Mouse (Mus musculus) neural tube, embryonic 11.5 days (tissue): ENCODE results near the gene Thrap3. TPM values are rescaled to one million over a fixed set of nuclear protein-coding genes. Genes with fewer than 3 reads are reported as not detected.

ENCODE experiments used
- ATAC-seq: fragments of 200-750 bp; cut with Nextera tagmentation; 2 replicates; pipeline ENCODE4 v1.8.0; 2017; ENCODE audit warnings: moderate number of reproducible peaks, mild to moderate bottlenecking, moderate TSS enrichment, moderate library complexity; ENCODE audit not compliant: insufficient read depth, low FRiP score, low TSS enrichment
- DNase-seq: peaks from one replicate; pipeline ENCODE4 v3.0.0-alpha.2; 2015; ENCODE audit warnings: low spot score
- H3K27ac ChIP-seq: fragments of 300-500 bp; sonication (generic); 2 replicates; pipeline ENCODE4 v1.5.1; 2014; ENCODE audit warnings: low read depth, mild to moderate bottlenecking, low read length
- H3K27me3 ChIP-seq: fragments of 300-500 bp; sonication (generic); 2 replicates; pipeline ENCODE4 v1.6.1; 2014; ENCODE audit warnings: mild to moderate bottlenecking, low read length, mixed read lengths; ENCODE audit not compliant: control insufficient read depth, insufficient read depth
- H3K36me3 ChIP-seq: fragments of 300-500 bp; sonication (generic); 2 replicates; pipeline ENCODE4 v1.6.1; 2014; ENCODE audit warnings: mild to moderate bottlenecking, low read length, moderate library complexity, mixed read lengths; ENCODE audit not compliant: control insufficient read depth, insufficient read depth
- H3K4me1 ChIP-seq: fragments of 300-500 bp; sonication (generic); 2 replicates; pipeline ENCODE4 v1.6.1; 2014; ENCODE audit warnings: low read length, mixed read lengths; ENCODE audit not compliant: control insufficient read depth, insufficient read depth
- H3K4me2 ChIP-seq: fragments of 300-500 bp; sonication (generic); 2 replicates; pipeline ENCODE4 v1.6.1; 2014; ENCODE audit warnings: low read depth, mild to moderate bottlenecking, moderate library complexity
- H3K4me3 ChIP-seq: fragments of 300-500 bp; sonication (generic); 2 replicates; pipeline ENCODE4 v1.5.1; 2014; ENCODE audit warnings: low read depth, low read length
- H3K9ac ChIP-seq: fragments of 300-500 bp; sonication (generic); 2 replicates; pipeline ENCODE4 v1.6.1; 2014; ENCODE audit warnings: mild to moderate bottlenecking, low read length
- H3K9me3 ChIP-seq: fragments of 300-500 bp; sonication (generic); 2 replicates; pipeline ENCODE4 v1.6.1; 2016; ENCODE audit warnings: low read length; ENCODE audit not compliant: control insufficient read depth
- WGBS: fragments of 180-500 bp; shearing (Covaris S2); extraction: QIAGEN DNeasy Blood & Tissue Kit; methylation state at CpG from one replicate; pipeline ENCODE4 v1.1.7; 2014; 5-methylcytosine and 5-hydroxymethylcytosine counted together
- polyA plus RNA-seq: library from polyadenylated mRNA; unstranded; fragments of >200 nt; fragmentation: Nextera tagmentation; extraction: Ambion mirVana; gene quantifications from 2 replicates; pipeline ENCODE4 v1.2.1, GENCODE M21; 2014

Gene Thrap3
- polyA plus RNA-seq, 1 experiment from 2014 or later = 197 TPM

GRCm38 (mm10) chr4:126237721-126238242, 35.2 kb upstream of the Thrap3 start:
- Histone ChIP-seq H3K27ac (no peak overlapping the region), H3K27me3 (no peaks in the 10 kb centered on the region), H3K4me2 (no peak overlapping the region), H3K36me3 (peaks cover 66% of the 10 kb centered on the region), H3K4me3 (no peak overlapping the region), H3K9ac (no peak overlapping the region), H3K4me1 (no peaks in the 10 kb centered on the region), H3K9me3 (no peaks in the 10 kb centered on the region)
- 69% methylated on average over 5 of the region's 5 CpGs for WGBS
- ATAC-seq (no peak), DNase-seq (no peak)

- ATAC-seq (no peak), DNase-seq (no peak)
- Histone ChIP-seq H3K36me3 (peaks cover 67% of the 10 kb centered on the region), H3K27me3 (no peaks in the 10 kb centered on the region), H3K9ac (no peak overlapping the region), H3K4me2 (no peak overlapping the region), H3K4me3 (no peak overlapping the region), H3K4me1 (no peaks in the 10 kb centered on the region), H3K9me3 (no peaks in the 10 kb centered on the region), H3K27ac (no peak overlapping the region)
- 44% methylated on average over 52 of the region's 63 CpGs for WGBS
These were observed 34.1 kb upstream of the Thrap3 start for GRCm38 (mm10) chr4:126236467-126237280.

- no peaks in the 10 kb centered on the region for H3K9me3 ChIP-seq
- H3K36me3 ChIP-seq = peaks cover 58% of the 10 kb centered on the region
- ATAC-seq = no peak
- H3K4me2 ChIP-seq = no peak overlapping the region
- no peaks in the 10 kb centered on the region for H3K27me3 ChIP-seq
- WGBS = 94% methylated on average over 10 of the region's 10 CpGs
- no peak overlapping the region for H3K27ac ChIP-seq
- H3K4me1 ChIP-seq = no peaks in the 10 kb centered on the region
- no peak for DNase-seq
- no peak overlapping the region for H3K4me3 ChIP-seq
- no peak overlapping the region for H3K9ac ChIP-seq
These were observed 32.6 kb upstream of the Thrap3 start for GRCm38 (mm10) chr4:126235191-126235590.

- Histone ChIP-seq H3K9ac (no peak overlapping the region), H3K4me3 (no peak overlapping the region), H3K9me3 (no peaks in the 10 kb centered on the region), H3K27me3 (no peaks in the 10 kb centered on the region), H3K4me1 (no peaks in the 10 kb centered on the region), H3K27ac (no peak overlapping the region), H3K36me3 (peaks cover 52% of the 10 kb centered on the region), H3K4me2 (no peak overlapping the region)
- ATAC-seq = no peak
- WGBS = 87% methylated on average over 18 of the region's 18 CpGs
- DNase-seq = no peak
These were observed 32.1 kb upstream of the Thrap3 start for GRCm38 (mm10) chr4:126234496-126235175.

GRCm38 (mm10) chr4:126233676-126234308, 31.2 kb upstream of the Thrap3 start:
- H3K9ac ChIP-seq = no peak overlapping the region
- no peaks in the 10 kb centered on the region for H3K4me1 ChIP-seq
- H3K4me3 ChIP-seq = no peak overlapping the region
- peaks cover 50% of the 10 kb centered on the region for H3K36me3 ChIP-seq
- no peaks in the 10 kb centered on the region for H3K27me3 ChIP-seq
- 94% methylated on average over 29 of the region's 29 CpGs for WGBS
- H3K4me2 ChIP-seq = no peak overlapping the region
- no peak for DNase-seq
- H3K27ac ChIP-seq = no peak overlapping the region
- no peaks in the 10 kb centered on the region for H3K9me3 ChIP-seq
- ATAC-seq = no peak

GRCm38 (mm10) chr4:126229900-126230299, 27.3 kb upstream of the Thrap3 start:
- DNase-seq = no peak
- Histone ChIP-seq H3K27me3 (no peaks in the 10 kb centered on the region), H3K9me3 (no peaks in the 10 kb centered on the region), H3K4me3 (no peak overlapping the region), H3K4me1 (0 out of 2 replicates have a peak, but pooled peaks cover 2% of the 10 kb centered on the region), H3K36me3 (peaks cover 29% of the 10 kb centered on the region), H3K9ac (no peak overlapping the region), H3K4me2 (no peak overlapping the region), H3K27ac (no peak overlapping the region)
- 66% methylated on average over 7 of the region's 7 CpGs for WGBS
- no peak for ATAC-seq

- WGBS = 22% methylated on average over 5 of the region's 5 CpGs
- H3K4me2 ChIP-seq = no peak overlapping the region
- DNase-seq = no peak
These were observed 25.6 kb upstream of the Thrap3 start for GRCm38 (mm10) chr4:126228144-126228543.

GRCm38 (mm10) chr4:126227077-126227761, 24.7 kb upstream of the Thrap3 start:
- no peaks in the 10 kb centered on the region for H3K9me3 ChIP-seq
- peak; percentile 76 for ATAC-seq

More at GRCm38 (mm10) chr4:126228144-126228543, 25.6 kb upstream of the Thrap3 start:
- H3K9me3 ChIP-seq = no peaks in the 10 kb centered on the region
- H3K4me1 ChIP-seq = 0 out of 2 replicates have a peak, but pooled peaks cover 2% of the 10 kb centered on the region
- no peak overlapping the region for H3K4me3 ChIP-seq
- no peak overlapping the region for H3K27ac ChIP-seq
- H3K27me3 ChIP-seq = no peaks in the 10 kb centered on the region
- H3K9ac ChIP-seq = no peak overlapping the region
- H3K36me3 ChIP-seq = peaks cover 12% of the 10 kb centered on the region
- no peak for ATAC-seq

More at GRCm38 (mm10) chr4:126227077-126227761, 24.7 kb upstream of the Thrap3 start:
- Histone ChIP-seq H3K4me1 (0 out of 2 replicates have a peak, but pooled peaks cover 2% of the 10 kb centered on the region), H3K27ac (no peak overlapping the region), H3K36me3 (peaks cover 3% of the 10 kb centered on the region), H3K9ac (peak overlapping the region; percentile 28), H3K4me3 (no peak overlapping the region), H3K4me2 (peak overlapping the region; percentile 37), H3K27me3 (no peaks in the 10 kb centered on the region)
- peak; percentile 87 for DNase-seq
- 6% methylated on average over 18 of the region's 18 CpGs for WGBS
